In the genomic region with DNA sequence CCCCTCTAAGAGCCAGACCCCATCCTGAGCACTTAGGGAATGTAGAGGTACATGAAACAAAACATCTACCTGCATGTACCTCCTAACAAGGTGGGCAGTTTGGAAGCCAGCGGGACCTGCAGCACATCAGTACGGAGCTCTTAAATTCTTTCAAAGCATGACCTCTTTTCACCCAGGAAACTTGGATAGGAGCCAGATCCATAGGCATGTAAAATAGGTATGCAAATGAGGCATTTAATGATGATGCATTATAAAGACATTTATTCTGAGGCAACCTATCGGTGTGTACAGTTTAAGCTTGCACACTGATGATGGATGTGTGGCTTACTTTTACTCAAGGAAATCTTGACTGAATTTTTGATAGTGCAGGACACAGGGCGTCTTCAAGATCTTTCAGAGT, we compare ENCODE assay signal across 29 mouse cellular contexts. TPM values are rescaled to one million over a fixed set of nuclear protein-coding genes. Genes with fewer than 3 reads are reported as not detected.
"Had no signal": no experiment of that assay in that cellular context is flagged by ENCODE, and none has a peak within 500 bp of the region (broad histone marks: within the 10 kb centered on the region; RNA-seq: fewer than 3 reads in every experiment).

No protein-coding gene starts in this region.

- ATAC-seq: forebrain, embryonic 13.5 days; forebrain, embryonic 15.5 days; forebrain, embryonic 16.5 days had no signal

- H3K27me3 ChIP-seq: embryonic facial prominence, embryonic 12.5 days; embryonic facial prominence, embryonic 13.5 days; embryonic facial prominence, embryonic 15.5 days; forebrain, embryonic 13.5 days; forebrain, embryonic 15.5 days had no signal

- H3K9me3 ChIP-seq: embryonic facial prominence, embryonic 10.5 days; embryonic facial prominence, embryonic 12.5 days; embryonic facial prominence, embryonic 13.5 days; embryonic facial prominence, embryonic 15.5 days; forebrain, embryonic 10.5 days; forebrain, embryonic 12.5 days; forebrain, embryonic 13.5 days; forebrain, embryonic 15.5 days; heart, embryonic 10.5 days had no signal

- H3K9ac ChIP-seq: embryonic facial prominence, embryonic 12.5 days; embryonic facial prominence, embryonic 13.5 days; embryonic facial prominence, embryonic 15.5 days; forebrain, embryonic 12.5 days; forebrain, embryonic 13.5 days; forebrain, embryonic 15.5 days had no signal

- DNase-seq: cerebellum, adult 8-10 months; cerebellum, adult 9-10 months; cerebellum, adult 9-11 months; cerebellum, postnatal 10 days; cerebellum, postnatal 14 days; cerebellum, postnatal 25 days; cerebellum, postnatal 36 days; embryo, embryonic 11 days; gastrocnemius, adult 2 months; gastrocnemius, postnatal 10 days; gastrocnemius, postnatal 14 days; gastrocnemius, postnatal 25 days; heart, adult 11 months; heart, adult 18-20 months; heart, adult 2 months had no signal

- H3K4me3 ChIP-seq: embryonic facial prominence, embryonic 10.5 days; embryonic facial prominence, embryonic 12.5 days; embryonic facial prominence, embryonic 13.5 days; embryonic facial prominence, embryonic 15.5 days; erythroblast, embryonic 14.5 days; forebrain, embryonic 10.5 days; forebrain, embryonic 12.5 days; forebrain, embryonic 13.5 days; forebrain, embryonic 15.5 days; gastrocnemius, adult 2 months; heart, adult 2 months; heart, embryonic 10.5 days had no signal

- H3K27ac ChIP-seq: embryonic facial prominence, embryonic 10.5 days; embryonic facial prominence, embryonic 12.5 days; embryonic facial prominence, embryonic 13.5 days; embryonic facial prominence, embryonic 15.5 days; forebrain, embryonic 10.5 days; forebrain, embryonic 12.5 days; forebrain, embryonic 13.5 days; forebrain, embryonic 15.5 days; gastrocnemius, adult 2 months; heart, adult 2 months; heart, embryonic 10.5 days had no signal

- H3K4me2 ChIP-seq: embryonic facial prominence, embryonic 12.5 days; embryonic facial prominence, embryonic 13.5 days; embryonic facial prominence, embryonic 15.5 days; forebrain, embryonic 12.5 days; forebrain, embryonic 13.5 days; forebrain, embryonic 15.5 days; heart, embryonic 11.5 days had no signal

- H3K4me1 ChIP-seq: heart, embryonic 10.5 days had no signal

- H3K36me3 ChIP-seq: embryonic facial prominence, embryonic 10.5 days; embryonic facial prominence, embryonic 12.5 days; embryonic facial prominence, embryonic 13.5 days; embryonic facial prominence, embryonic 15.5 days; forebrain, embryonic 10.5 days; forebrain, embryonic 12.5 days; forebrain, embryonic 15.5 days; heart, embryonic 10.5 days had no signal

RNA-seq across cellular contexts. Expression of a gene that starts 22.6 kb away (rescaled TPM):
- total RNA-seq: gastrocnemius, adult 18-20 months; gastrocnemius, adult 2 months; gastrocnemius, adult 8-10 months; gastrocnemius, postnatal 25 days; heart, adult 18-20 months; heart, adult 2 months had no signal

RNA-seq across cellular contexts. Expression of a gene that starts 27.2 kb away (rescaled TPM):
- total RNA-seq: gastrocnemius, adult 18-20 months; gastrocnemius, adult 2 months; gastrocnemius, adult 8-10 months had no signal
